Mouse (Mus musculus) lung, postnatal 0 days (tissue): Measurements from ENCODE around the gene Olfr766-ps1.

Experiments
- CTCF ChIP-seq: IDR thresholded peaks from 2 replicates; pipeline ENCODE4 v1.5.1; 2016; ENCODE audit warnings: antibody characterized with exemption, mild to moderate bottlenecking
- EP300 ChIP-seq: IDR thresholded peaks from 2 replicates; pipeline ENCODE4 v1.6.1; 2016; ENCODE audit warnings: antibody characterized with exemption, mild to moderate bottlenecking, control low read depth

- TF ChIP-seq CTCF (no peak), EP300 (no peak)
Measured at GRCm38 (mm10) chr10:129117761-129118160, 49.0 kb upstream of the Olfr766-ps1 start, which contains the start of gene Olfr769.
